Mouse (Mus musculus) layer of hippocampus, adult 2 months (tissue): ENCODE data around the gene Gdpd5. TPM values are rescaled to one million over a fixed set of nuclear protein-coding genes. Genes with fewer than 3 reads are reported as not detected.

Experiments used
- DNase-seq, 2 experiments: peaks; one replicate each; pipeline ENCODE4 v3.0.0; 2022; ENCODE audit warnings: low spot score in 2 of 2
- H3K27ac ChIP-seq: fragments of 200-600 bp; 2 replicates; pipeline ENCODE4 v1.8.1; 2022
- H3K4me3 ChIP-seq: fragments of 200-600 bp; 2 replicates; pipeline ENCODE4 v1.8.1; 2022; ENCODE audit warnings: mild to moderate bottlenecking
- CTCF ChIP-seq: fragments of 200-600 bp; conservative IDR thresholded peaks from 2 replicates; pipeline ENCODE4 v1.8.1; 2022; ENCODE audit warnings: antibody characterized with exemption, mild to moderate bottlenecking, moderate library complexity
- total RNA-seq, 2 experiments: library from RNA; stranded (reverse); gene quantifications; 2 replicates each; pipeline ENCODE4 v1.2.3; 2021

Gdpd5 gene
- total RNA-seq, 2 experiments from 2014 or later = 20.8 to 24.3 TPM

- Histone ChIP-seq H3K4me3 (no peak overlapping the region), H3K27ac (peak overlapping the region; percentile 93; the same call in 1 of the 2 replicates)
- TF ChIP-seq CTCF = no peak
- DNase-seq = no peak
Measured at GRCm38 (mm10) chr7:99469680-99470405, 88.6 kb downstream of the Gdpd5 start.

GRCm38 (mm10) chr7:99471578-99471977 is 90.4 kb downstream of the Gdpd5 start:
- DNase-seq = no peak
- TF ChIP-seq CTCF = peak; percentile 57
- Histone ChIP-seq H3K27ac (no peak overlapping the region), H3K4me3 (no peak overlapping the region)

GRCm38 (mm10) chr7:99473638-99474407 is 92.6 kb downstream of the Gdpd5 start:
- TF ChIP-seq CTCF = no peak
- H3K4me3 ChIP-seq = no peak overlapping the region
- DNase-seq = no peak
- peak overlapping the region; percentile 73 for H3K27ac ChIP-seq

- no peak for DNase-seq
- Histone ChIP-seq H3K27ac (peak overlapping the region; percentile 73), H3K4me3 (no peak overlapping the region)
- 0 out of 2 replicates have a peak, but pooled peaks have one; percentile 9 for TF ChIP-seq CTCF
Measured at GRCm38 (mm10) chr7:99474836-99475561, 93.8 kb downstream of the Gdpd5 start.

GRCm38 (mm10) chr7:99475562-99475911 is 94.3 kb downstream of the Gdpd5 start:
- TF ChIP-seq CTCF = no peak
- Histone ChIP-seq H3K4me3 (no peak overlapping the region), H3K27ac (peak overlapping the region; percentile 73)
- no peak for DNase-seq

GRCm38 (mm10) chr7:99476558-99477114 is 95.4 kb downstream of the Gdpd5 start:
- no peak for DNase-seq
- Histone ChIP-seq H3K4me3 (no peak overlapping the region), H3K27ac (no peak overlapping the region)
- TF ChIP-seq CTCF = no peak

- DNase-seq = no peak
- no peak overlapping the region for H3K4me3 ChIP-seq
- peak; percentile 43 for TF ChIP-seq CTCF
- H3K27ac ChIP-seq = no peak overlapping the region
Measured at GRCm38 (mm10) chr7:99477235-99477634, 96.0 kb downstream of the Gdpd5 start.

GRCm38 (mm10) chr7:99482637-99483036 is 101.4 kb downstream of the Gdpd5 start:
- Histone ChIP-seq H3K27ac (peak overlapping the region; percentile 95), H3K4me3 (peak overlapping the region; percentile 85)
- no peak for DNase-seq
- TF ChIP-seq CTCF = no peak

GRCm38 (mm10) chr7:99483271-99483923 is 102.2 kb downstream of the Gdpd5 start, which contains the start of gene Rps3:
Gene Rps3, minus strand, starts transcription at chr7:99483738.
- H3K27ac ChIP-seq = peak within 1 kb of the TSS; percentile 95
- TF ChIP-seq CTCF = no peak
- H3K4me3 ChIP-seq = peak within 1 kb of the TSS; percentile 85
- DNase-seq = peak; percentile 94 to 98

- peak overlapping the region; percentile 95 for H3K27ac ChIP-seq
- TF ChIP-seq CTCF = no peak
- DNase-seq = no peak
- H3K4me3 ChIP-seq = peak overlapping the region; percentile 85
Measured at GRCm38 (mm10) chr7:99483924-99484319, 102.7 kb downstream of the Gdpd5 start.

- H3K27ac ChIP-seq = no peak overlapping the region
- TF ChIP-seq CTCF = no peak
Measured at GRCm38 (mm10) chr7:99484679-99485078, 103.5 kb downstream of the Gdpd5 start.

GRCm38 (mm10) chr7:99489708-99490107 is 108.5 kb downstream of the Gdpd5 start:
- H3K27ac ChIP-seq = no peak overlapping the region
- no peak for TF ChIP-seq CTCF
- DNase-seq = no peak
- no peak overlapping the region for H3K4me3 ChIP-seq

More at GRCm38 (mm10) chr7:99484679-99485078, 103.5 kb downstream of the Gdpd5 start:
- DNase-seq = no peak
- H3K4me3 ChIP-seq = no peak overlapping the region
